Mouse (Mus musculus) stomach, postnatal 0 days (tissue): ENCODE data around the gene Tox2.

Experiments used
- CTCF ChIP-seq: IDR thresholded peaks from 2 replicates; pipeline ENCODE4 v1.5.1; 2016; ENCODE audit warnings: antibody characterized with exemption, low read depth, mild to moderate bottlenecking, moderate library complexity
- EP300 ChIP-seq: optimal IDR thresholded peaks from 2 replicates; pipeline ENCODE3; 2016; ENCODE audit warnings: antibody characterized with exemption

DNA sequence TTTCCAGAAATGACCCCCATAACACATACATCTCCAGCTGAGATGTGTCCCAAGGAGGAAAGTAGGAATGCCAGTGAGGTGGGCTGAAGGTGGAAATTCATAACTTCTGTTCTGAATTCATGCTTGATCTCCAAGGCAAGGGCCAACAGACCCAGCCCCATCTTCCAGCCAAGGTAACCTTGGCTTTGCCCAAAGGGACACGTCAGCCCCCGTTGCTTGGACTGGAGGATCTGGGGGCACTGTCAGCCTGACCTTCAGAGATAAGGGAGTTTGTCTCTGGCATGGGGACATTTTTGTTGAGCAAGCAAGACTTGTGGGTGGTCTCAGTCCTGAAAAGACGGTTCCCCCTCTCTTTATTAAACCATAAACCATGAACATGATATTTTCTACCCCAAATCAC lies 15.2 kb downstream of the Tox2 start:
- TF ChIP-seq EP300 (no peak), CTCF (no peak)
